9 mouse cellular contexts compared by ENCODE assay signal in genomic region chr5:125133651-125134050, GRCm38 (mm10). TPM values are rescaled to one million over a fixed set of nuclear protein-coding genes. Genes with fewer than 3 reads are reported as not detected.
DNase-seq lines count a peak whose midpoint lies in the region; ATAC-seq lines count a peak whose summit lies in the region.
"Had no signal": no experiment of that assay in that cellular context is flagged by ENCODE, and none has a peak within 500 bp of the region (broad histone marks: within the 10 kb centered on the region; RNA-seq: fewer than 3 reads in every experiment).

No protein-coding gene starts in this region.

- WGBS in heart, embryonic 13.5 days: 52% methylated on average over 4 of the region's 4 CpGs
- 57% methylated on average over 4 of the region's 4 CpGs for WGBS in embryonic facial prominence, embryonic 13.5 days
- WGBS in limb, embryonic 10.5 days: 81% methylated on average over 4 of the region's 4 CpGs

- H3K27ac ChIP-seq in heart, embryonic 13.5 days (replicated peaks): peak overlapping the region; percentile 94
- H3K27ac ChIP-seq in embryonic facial prominence, embryonic 13.5 days: peak overlapping the region; percentile 78; the same call in 1 of the 2 replicates
- H3K27ac ChIP-seq in limb, embryonic 10.5 days: peak overlapping the region; percentile 84; the same call in 1 of the 2 replicates

- intact Hi-C loops in heart, postnatal 36 days (cut with DNase I): no loop called here

- H3K4me2 ChIP-seq in heart, embryonic 13.5 days: no peak overlapping the region
- no peak overlapping the region for H3K4me2 ChIP-seq in embryonic facial prominence, embryonic 13.5 days

- no peaks in the 10 kb centered on the region for H3K36me3 ChIP-seq in heart, embryonic 13.5 days
- H3K36me3 ChIP-seq in embryonic facial prominence, embryonic 13.5 days: no peaks in the 10 kb centered on the region
- no peaks in the 10 kb centered on the region; the same call in 1 of the 2 replicates for H3K36me3 ChIP-seq in limb, embryonic 10.5 days

- H3K4me1 ChIP-seq in heart, embryonic 13.5 days: peaks cover 96% of the 10 kb centered on the region
- H3K4me1 ChIP-seq in embryonic facial prominence, embryonic 13.5 days: peaks cover 93% of the 10 kb centered on the region
- H3K4me1 ChIP-seq in limb, embryonic 10.5 days: peaks cover 88% of the 10 kb centered on the region

- DNase-seq in heart, postnatal 36 days: no peak
- peak; percentile 68 for DNase-seq in MN1 (ENCODE audit: low spot score)
- DNase-seq in limb, embryonic 10.5 days (ENCODE audit: low spot score): no peak
- DNase-seq in retina, postnatal 1 day: no peak
- no peak for DNase-seq in thymus, postnatal 25 days
- DNase-seq in urinary bladder, postnatal 10 days (ENCODE audit: low spot score): no peak
- DNase-seq: right cerebral cortex, postnatal 25 days had no signal

- peak overlapping the region; percentile 70; the same call in 1 of the 2 replicates for H3K9ac ChIP-seq in heart, embryonic 13.5 days
- H3K9ac ChIP-seq in embryonic facial prominence, embryonic 13.5 days: no peak overlapping the region

- no peak for ATAC-seq in heart, embryonic 13.5 days (ENCODE audit: extremely low read depth, insufficient number of reproducible peaks, low FRiP score, low TSS enrichment)
- no peak for ATAC-seq in embryonic facial prominence, embryonic 13.5 days (ENCODE audit: insufficient number of reproducible peaks, insufficient read depth, low FRiP score, low TSS enrichment, low read depth)

- H3K9me3 ChIP-seq in heart, embryonic 13.5 days: no peaks in the 10 kb centered on the region
- no peaks in the 10 kb centered on the region for H3K9me3 ChIP-seq in embryonic facial prominence, embryonic 13.5 days
- no peaks in the 10 kb centered on the region for H3K9me3 ChIP-seq in limb, embryonic 10.5 days (replicated peaks)

- no peaks in the 10 kb centered on the region for H3K27me3 ChIP-seq in heart, embryonic 13.5 days (replicated peaks)
- H3K27me3 ChIP-seq in embryonic facial prominence, embryonic 13.5 days: no peaks in the 10 kb centered on the region
- H3K27me3 ChIP-seq in limb, embryonic 10.5 days (ENCODE audit: low read depth, poor library complexity, severe bottlenecking): no peaks in the 10 kb centered on the region

- no peak overlapping the region for H3K4me3 ChIP-seq in heart, embryonic 13.5 days
- no peak overlapping the region for H3K4me3 ChIP-seq in embryonic facial prominence, embryonic 13.5 days
- H3K4me3 ChIP-seq in limb, embryonic 10.5 days: no peak overlapping the region

RNA-seq across cellular contexts. Expression of gene Ncor2, which starts 45.4 kb away (rescaled TPM):
- polyA plus RNA-seq in heart, embryonic 13.5 days (2015; fragmentation: Nextera tagmentation; extraction: Ambion mirVana): 16.5 and 17.0 TPM in 2 replicates
- 10 to 100 TPM; 70.5 to 74.8 TPM for total RNA-seq in heart, postnatal 36 days (2021)
- polyA plus RNA-seq in embryonic facial prominence, embryonic 13.5 days (2015; fragmentation: Nextera tagmentation; extraction: Ambion mirVana): 35.1 and 36.2 TPM in 2 replicates
- 22.4 and 26.8 TPM in 2 replicates for polyA plus RNA-seq in limb, embryonic 10.5 days (2016; fragmentation: Nextera tagmentation; extraction: Ambion mirVana)
